Mouse (Mus musculus) right cerebral cortex, postnatal 25 days (tissue): Measurements from ENCODE around the gene Mfap4.

ENCODE experiments used
- DNase-seq: peaks from one replicate; pipeline ENCODE4 v3.0.0; 2022

Gene Mfap4

GRCm38 (mm10) chr11:61484613-61485540, at the start of gene Mfap4:
Gene Mfap4 (plus strand): TSS chr11:61485431.
- peak; percentile 76 for DNase-seq

- DNase-seq, result no peak
Observed at GRCm38 (mm10) chr11:61436298-61436697, 48.9 kb upstream of the Mfap4 start.

GRCm38 (mm10) chr11:61439170-61439569, 46.1 kb upstream of the Mfap4 start:
- no peak for DNase-seq

GRCm38 (mm10) chr11:61440416-61440815, 44.8 kb upstream of the Mfap4 start:
- no peak for DNase-seq

GRCm38 (mm10) chr11:61441670-61442069, 43.6 kb upstream of the Mfap4 start:
- no peak for DNase-seq

- no peak for DNase-seq
Observed at GRCm38 (mm10) chr11:61443807-61444206, 41.4 kb upstream of the Mfap4 start.

- no peak for DNase-seq
Observed at GRCm38 (mm10) chr11:61447296-61447695, 37.9 kb upstream of the Mfap4 start.

GRCm38 (mm10) chr11:61448041-61448440, 37.2 kb upstream of the Mfap4 start:
- no peak for DNase-seq

GRCm38 (mm10) chr11:61448599-61449225, 36.5 kb upstream of the Mfap4 start:
- DNase-seq, result no peak

- no peak for DNase-seq
Observed at GRCm38 (mm10) chr11:61449499-61450292, 35.5 kb upstream of the Mfap4 start.

- DNase-seq, result no peak
Observed at GRCm38 (mm10) chr11:61464071-61464470, 21.2 kb upstream of the Mfap4 start.

- no peak for DNase-seq
Observed at GRCm38 (mm10) chr11:61465422-61465821, 19.8 kb upstream of the Mfap4 start.

GRCm38 (mm10) chr11:61468534-61468933, 16.7 kb upstream of the Mfap4 start:
- DNase-seq, result no peak

- DNase-seq, result no peak
Observed at GRCm38 (mm10) chr11:61469317-61469917, 15.8 kb upstream of the Mfap4 start.

- DNase-seq, result no peak
Observed at GRCm38 (mm10) chr11:61470880-61471279, 14.4 kb upstream of the Mfap4 start.

- no peak for DNase-seq
Observed at GRCm38 (mm10) chr11:61473630-61474029, 11.6 kb upstream of the Mfap4 start.

- DNase-seq, result peak; percentile 29
Observed at GRCm38 (mm10) chr11:61476786-61477382, 8.3 kb upstream of the Mfap4 start.

- no peak for DNase-seq
Observed at GRCm38 (mm10) chr11:61477566-61478508, 7.4 kb upstream of the Mfap4 start.

- no peak for DNase-seq
Observed at GRCm38 (mm10) chr11:61478788-61479187, 6.4 kb upstream of the Mfap4 start.

- DNase-seq, result no peak
Observed at GRCm38 (mm10) chr11:61481239-61482090, 3.8 kb upstream of the Mfap4 start.
